Mouse (Mus musculus): ENCODE results near the gene Slc26a6.

DNA sequence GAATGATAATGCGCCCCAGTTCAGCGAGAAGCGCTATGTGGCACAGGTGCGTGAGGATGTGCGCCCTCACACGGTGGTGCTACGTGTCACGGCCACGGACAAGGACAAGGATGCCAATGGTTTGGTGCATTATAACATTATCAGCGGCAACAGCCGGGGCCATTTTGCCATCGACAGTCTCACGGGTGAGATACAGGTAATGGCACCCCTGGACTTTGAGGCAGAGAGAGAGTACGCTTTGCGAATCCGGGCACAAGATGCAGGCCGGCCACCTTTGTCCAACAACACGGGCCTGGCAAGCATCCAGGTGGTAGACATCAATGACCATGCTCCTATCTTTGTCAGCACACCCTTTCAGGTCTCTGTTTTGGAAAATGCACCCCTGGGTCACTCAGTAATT, 25.2 kb upstream of the Slc26a6 start:
- TF ChIP-seq CTCF (IDR thresholded peaks at IDR 0.05; ENCODE audit: low read depth, low read length) (peak; percentile 14), POLR2A (IDR thresholded peaks at IDR 0.05; ENCODE audit: insufficient read depth, low read length) (no peak), EP300 (IDR thresholded peaks at IDR 0.05; ENCODE audit: insufficient read depth, low read depth, low read length) (no peak)
